Mouse (Mus musculus) olfactory bulb, adult 2 months (tissue): ENCODE measurements around the gene Gm10260.

Experiments used
- CTCF ChIP-seq: fragments of 200-500 bp; IDR thresholded peaks from 2 replicates; pipeline ENCODE4 v1.5.1; 2012; ENCODE audit warnings: low read depth, mild to moderate bottlenecking, low read length, moderate library complexity; ENCODE audit not compliant: insufficient read depth
- POLR2A ChIP-seq: fragments of 200-500 bp; IDR thresholded peaks from 2 replicates; pipeline ENCODE4 v1.6.1; 2012; ENCODE audit warnings: mild to moderate bottlenecking, low read depth, low read length, moderate library complexity; ENCODE audit not compliant: insufficient read depth

DNA sequence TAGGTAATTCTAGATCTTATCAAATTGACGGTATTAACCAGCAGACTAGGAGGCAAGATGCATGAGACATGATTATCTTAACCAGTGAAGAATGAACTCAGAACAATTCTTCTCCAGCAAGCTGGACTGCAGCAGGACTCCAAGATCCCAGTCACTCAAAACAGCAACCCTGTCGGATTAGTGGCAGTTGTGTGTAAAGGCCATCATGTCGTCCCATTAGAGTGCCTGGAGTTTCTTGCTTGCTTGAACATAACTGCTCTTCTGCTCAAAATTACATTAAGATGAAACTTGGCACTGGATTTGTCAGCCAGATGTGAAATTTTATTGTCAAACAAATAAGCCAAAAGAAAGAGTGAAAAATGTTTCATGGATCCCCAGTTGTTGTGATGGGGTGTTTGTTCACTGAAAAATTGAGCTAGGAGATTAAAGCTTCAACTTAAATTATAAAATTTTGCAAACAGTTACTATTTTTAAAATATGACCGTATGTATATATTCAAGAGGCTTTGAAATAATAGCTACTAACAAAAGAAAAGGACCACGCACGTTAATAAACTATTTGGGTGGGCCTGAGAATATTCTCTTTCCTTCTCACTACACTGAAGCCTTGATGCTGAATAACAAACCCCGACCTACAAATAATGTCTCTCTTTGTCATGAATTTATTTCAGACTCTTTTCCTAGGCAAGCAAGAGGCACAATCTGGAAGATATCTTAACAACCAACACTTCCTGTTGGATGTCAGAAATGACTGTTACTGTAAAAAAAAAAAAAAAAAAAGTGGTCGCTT, 19.4 kb upstream of the Gm10260 start:
- TF ChIP-seq CTCF: no peak
- no peak for TF ChIP-seq POLR2A
